Mouse (Mus musculus): ENCODE measurements around the gene Alox12e. TPM values are rescaled to one million over a fixed set of nuclear protein-coding genes. Genes with fewer than 3 reads are reported as not detected.
A peak's percentile ranks its signal among the peaks of the same experiment; 100 is the strongest.

Gene Alox12e
- polyA plus RNA-seq, 1 experiment from 2014 or later, result 0.07 TPM

- H3K9me3 ChIP-seq (ENCODE audit: low read length), result no peaks in the 10 kb centered on the region
- H3K9ac ChIP-seq (replicated peaks; ENCODE audit: low read length), result no peak overlapping the region
- ATAC-seq (ENCODE audit: low FRiP score, low TSS enrichment), result no peak
- no peak overlapping the region for H3K4me3 ChIP-seq (ENCODE audit: low read length)
- H3K4me2 ChIP-seq (replicated peaks; ENCODE audit: low read depth, low read length), result no peak overlapping the region
- peaks cover 39% of the 10 kb centered on the region for H3K27me3 ChIP-seq (ENCODE audit: insufficient read depth, low read length)
- peaks cover 6% of the 10 kb centered on the region for H3K4me1 ChIP-seq (ENCODE audit: insufficient read depth, low read length)
- 81% methylated on average over 8 of the region's 8 CpGs for WGBS
- H3K36me3 ChIP-seq (ENCODE audit: insufficient read depth, low read length), result no peaks in the 10 kb centered on the region
- H3K27ac ChIP-seq (ENCODE audit: low read length), result no peak overlapping the region
Measured at GRCm38 (mm10) chr11:70324726-70325125, 2.3 kb upstream of the Alox12e start.

GRCm38 (mm10) chr11:70321664-70322063 is 764 bp downstream of the Alox12e start:
- H3K9me3 ChIP-seq (ENCODE audit: low read length), result no peaks in the 10 kb centered on the region
- H3K4me2 ChIP-seq (replicated peaks; ENCODE audit: low read depth, low read length), result peak overlapping the region; percentile 39
- peaks cover 6% of the 10 kb centered on the region for H3K4me1 ChIP-seq (ENCODE audit: insufficient read depth, low read length)
- H3K27ac ChIP-seq (ENCODE audit: low read length), result no peak overlapping the region
- no peaks in the 10 kb centered on the region for H3K36me3 ChIP-seq (ENCODE audit: insufficient read depth, low read length)
- under 1% methylated on average over 15 of the region's 15 CpGs for WGBS
- peak overlapping the region; percentile 20 for H3K4me3 ChIP-seq (ENCODE audit: low read length)
- ATAC-seq (ENCODE audit: low FRiP score, low TSS enrichment), result no peak
- H3K9ac ChIP-seq (replicated peaks; ENCODE audit: low read length), result no peak overlapping the region
- peaks cover 46% of the 10 kb centered on the region for H3K27me3 ChIP-seq (ENCODE audit: insufficient read depth, low read length)

- ATAC-seq (ENCODE audit: low FRiP score, low TSS enrichment), result no peak
- Histone ChIP-seq H3K4me3 (ENCODE audit: low read length) (no peak overlapping the region), H3K4me2 (replicated peaks; ENCODE audit: low read depth, low read length) (no peak overlapping the region), H3K9me3 (ENCODE audit: low read length) (no peaks in the 10 kb centered on the region), H3K9ac (replicated peaks; ENCODE audit: low read length) (no peak overlapping the region), H3K27ac (ENCODE audit: low read length) (no peak overlapping the region), H3K4me1 (ENCODE audit: insufficient read depth, low read length) (peaks cover 6% of the 10 kb centered on the region), H3K36me3 (ENCODE audit: insufficient read depth, low read length) (no peaks in the 10 kb centered on the region), H3K27me3 (ENCODE audit: insufficient read depth, low read length) (peaks cover 43% of the 10 kb centered on the region)
- 78% methylated on average over 12 of the region's 12 CpGs for WGBS
Measured at GRCm38 (mm10) chr11:70319614-70320013, 2.8 kb downstream of the Alox12e start.

GRCm38 (mm10) chr11:70313833-70314232 is 8.6 kb downstream of the Alox12e start:
- no peaks in the 10 kb centered on the region; the same call in 1 of the 2 replicates for H3K27me3 ChIP-seq (ENCODE audit: insufficient read depth, low read length)
- 40% methylated on average over 7 of the region's 7 CpGs for WGBS
- H3K4me2 ChIP-seq (replicated peaks; ENCODE audit: low read depth, low read length), result no peak overlapping the region
- no peaks in the 10 kb centered on the region for H3K4me1 ChIP-seq (ENCODE audit: insufficient read depth, low read length)
- no peak overlapping the region for H3K27ac ChIP-seq (ENCODE audit: low read length)
- H3K9ac ChIP-seq (replicated peaks; ENCODE audit: low read length), result no peak overlapping the region
- H3K9me3 ChIP-seq (ENCODE audit: low read length), result no peaks in the 10 kb centered on the region
- ATAC-seq (ENCODE audit: low FRiP score, low TSS enrichment), result no peak
- H3K36me3 ChIP-seq (ENCODE audit: insufficient read depth, low read length), result no peaks in the 10 kb centered on the region
- H3K4me3 ChIP-seq (ENCODE audit: low read length), result no peak overlapping the region

- H3K4me2 ChIP-seq (replicated peaks; ENCODE audit: low read depth, low read length), result no peak overlapping the region
- no peak overlapping the region for H3K27ac ChIP-seq (ENCODE audit: low read length)
- no peaks in the 10 kb centered on the region for H3K36me3 ChIP-seq (ENCODE audit: insufficient read depth, low read length)
- WGBS, result 23% methylated on average over 9 of the region's 9 CpGs
- ATAC-seq (ENCODE audit: low FRiP score, low TSS enrichment), result no peak
- H3K4me3 ChIP-seq (ENCODE audit: low read length), result no peak overlapping the region
- no peaks in the 10 kb centered on the region; the same call in 1 of the 2 replicates for H3K27me3 ChIP-seq (ENCODE audit: insufficient read depth, low read length)
- H3K4me1 ChIP-seq (ENCODE audit: insufficient read depth, low read length), result peaks cover 14% of the 10 kb centered on the region
- no peak overlapping the region for H3K9ac ChIP-seq (replicated peaks; ENCODE audit: low read length)
- no peaks in the 10 kb centered on the region for H3K9me3 ChIP-seq (ENCODE audit: low read length)
Measured at GRCm38 (mm10) chr11:70309341-70309740, 13.1 kb downstream of the Alox12e start.

GRCm38 (mm10) chr11:70308296-70308695 is 14.1 kb downstream of the Alox12e start:
- Histone ChIP-seq H3K4me1 (ENCODE audit: insufficient read depth, low read length) (peaks cover 14% of the 10 kb centered on the region), H3K36me3 (ENCODE audit: insufficient read depth, low read length) (no peaks in the 10 kb centered on the region), H3K27ac (ENCODE audit: low read length) (no peak overlapping the region), H3K4me3 (ENCODE audit: low read length) (no peak overlapping the region), H3K9me3 (ENCODE audit: low read length) (no peaks in the 10 kb centered on the region), H3K9ac (replicated peaks; ENCODE audit: low read length) (no peak overlapping the region), H3K4me2 (replicated peaks; ENCODE audit: low read depth, low read length) (no peak overlapping the region), H3K27me3 (ENCODE audit: insufficient read depth, low read length) (no peaks in the 10 kb centered on the region; the same call in 1 of the 2 replicates)
- 94% methylated on average over 2 of the region's 2 CpGs for WGBS
- ATAC-seq (ENCODE audit: low FRiP score, low TSS enrichment), result no peak

- Histone ChIP-seq H3K36me3 (ENCODE audit: insufficient read depth, low read length) (no peaks in the 10 kb centered on the region), H3K27ac (ENCODE audit: low read length) (no peak overlapping the region), H3K4me2 (replicated peaks; ENCODE audit: low read depth, low read length) (no peak overlapping the region), H3K9ac (replicated peaks; ENCODE audit: low read length) (no peak overlapping the region), H3K4me3 (ENCODE audit: low read length) (no peak overlapping the region), H3K9me3 (ENCODE audit: low read length) (peaks cover 4% of the 10 kb centered on the region; the same call in 1 of the 2 replicates), H3K27me3 (ENCODE audit: insufficient read depth, low read length) (no peaks in the 10 kb centered on the region), H3K4me1 (ENCODE audit: insufficient read depth, low read length) (peaks cover 14% of the 10 kb centered on the region)
- 24% methylated on average over 7 of the region's 7 CpGs for WGBS
- no peak; the same call in 1 of the 2 replicates for ATAC-seq (ENCODE audit: low FRiP score, low TSS enrichment)
Measured at GRCm38 (mm10) chr11:70306159-70306558, 16.3 kb downstream of the Alox12e start.

- Histone ChIP-seq H3K4me3 (ENCODE audit: low read length) (no peak overlapping the region), H3K27ac (ENCODE audit: low read length) (peak overlapping the region; percentile 13; the same call in 1 of the 2 replicates), H3K4me2 (replicated peaks; ENCODE audit: low read depth, low read length) (no peak overlapping the region), H3K9ac (replicated peaks; ENCODE audit: low read length) (no peak overlapping the region), H3K36me3 (ENCODE audit: insufficient read depth, low read length) (no peaks in the 10 kb centered on the region), H3K4me1 (ENCODE audit: insufficient read depth, low read length) (peaks cover 14% of the 10 kb centered on the region), H3K27me3 (ENCODE audit: insufficient read depth, low read length) (no peaks in the 10 kb centered on the region), H3K9me3 (ENCODE audit: low read length) (peaks cover 8% of the 10 kb centered on the region; the same call in 1 of the 2 replicates)
- ATAC-seq (ENCODE audit: low FRiP score, low TSS enrichment), result no peak
- 75% methylated on average over 4 of the region's 4 CpGs for WGBS
Measured at GRCm38 (mm10) chr11:70302293-70302692, 20.1 kb downstream of the Alox12e start.

- Histone ChIP-seq H3K27me3 (ENCODE audit: insufficient read depth, low read length) (no peaks in the 10 kb centered on the region), H3K4me2 (replicated peaks; ENCODE audit: low read depth, low read length) (no peak overlapping the region), H3K9ac (replicated peaks; ENCODE audit: low read length) (no peak overlapping the region), H3K4me1 (ENCODE audit: insufficient read depth, low read length) (no peaks in the 10 kb centered on the region), H3K36me3 (ENCODE audit: insufficient read depth, low read length) (no peaks in the 10 kb centered on the region), H3K27ac (ENCODE audit: low read length) (peak overlapping the region; percentile 65; the same call in 1 of the 2 replicates), H3K4me3 (ENCODE audit: low read length) (no peak overlapping the region), H3K9me3 (ENCODE audit: low read length) (peaks cover 8% of the 10 kb centered on the region; the same call in 1 of the 2 replicates)
- 36% methylated on average over 12 of the region's 12 CpGs for WGBS
- no peak for ATAC-seq (ENCODE audit: low FRiP score, low TSS enrichment)
Measured at GRCm38 (mm10) chr11:70297836-70298454, 24.5 kb downstream of the Alox12e start.

GRCm38 (mm10) chr11:70297405-70297804 is 25.0 kb downstream of the Alox12e start:
- Histone ChIP-seq H3K36me3 (ENCODE audit: insufficient read depth, low read length) (no peaks in the 10 kb centered on the region), H3K4me3 (ENCODE audit: low read length) (no peak overlapping the region), H3K27ac (ENCODE audit: low read length) (peak overlapping the region; percentile 65; the same call in 1 of the 2 replicates), H3K27me3 (ENCODE audit: insufficient read depth, low read length) (no peaks in the 10 kb centered on the region), H3K4me1 (ENCODE audit: insufficient read depth, low read length) (no peaks in the 10 kb centered on the region), H3K9me3 (ENCODE audit: low read length) (peaks cover 8% of the 10 kb centered on the region; the same call in 1 of the 2 replicates), H3K9ac (replicated peaks; ENCODE audit: low read length) (no peak overlapping the region), H3K4me2 (replicated peaks; ENCODE audit: low read depth, low read length) (no peak overlapping the region)
- WGBS, result 33% methylated on average over 4 of the region's 4 CpGs
- ATAC-seq (ENCODE audit: low FRiP score, low TSS enrichment), result no peak

Measured in kidney, embryonic 16.5 days (tissue).